Mouse (Mus musculus) embryonic stem cell, embryonic (primary cell): Measurements from ENCODE around the gene Mtrf1l.

ENCODE experiments used
- CTCF ChIA-PET, 4 experiments: fragments of 300-600 bp in 2 of 4; fragments of 350-600 bp in 2 of 4; sonication (Branson Sonifier 250); formaldehyde crosslinking; loops; one replicate each; lab custom pipeline; 2022; ENCODE audit warnings: inconsistent platforms in 2 of 4; lab: Charles Lee
- POLR2A ChIA-PET, 4 experiments: fragments of 300-600 bp in 2 of 4; fragments of 350-600 bp in 2 of 4; sonication (Branson Sonifier 250); formaldehyde crosslinking; loops; one replicate each; lab custom pipeline; 2022; ENCODE audit warnings: antibody characterized with exemption in 4 of 4, inconsistent platforms in 1 of 4; lab: Charles Lee

The Mtrf1l gene

GRCm38 (mm10) chr10:5823740-5824491, at the start of gene Mtrf1l:
TSS of gene Mtrf1l (minus strand) at chr10:5823910.
- ChIA-PET CTCF (interaction anchor here (0.6 to 5.1 kb wide), 25 partner anchors 8 to 247 kb away, joined by 3 to 105 read pairs (median 3); partner anchors contain the start of gene Fbxo5 (in 3 of the 4)), POLR2A (interaction anchor here (0.5 to 15.5 kb wide), 41 partner anchors 9 to 1580 kb away, joined by 3 to 737 read pairs (median 4); partner anchors contain the start of genes Fbxo5 (in 4 of the 4), Armt1 (in 1 of the 4) and Rmnd1 (in 1 of the 4))

GRCm38 (mm10) chr10:5871081-5871480, 47.4 kb upstream of the Mtrf1l start:
- CTCF ChIA-PET, result no interaction called here
- POLR2A ChIA-PET, result no interaction called here

GRCm38 (mm10) chr10:5867981-5868552, 44.4 kb upstream of the Mtrf1l start:
- POLR2A ChIA-PET, result no interaction called here
- CTCF ChIA-PET, result no interaction called here

GRCm38 (mm10) chr10:5865996-5866395, 42.3 kb upstream of the Mtrf1l start:
- CTCF ChIA-PET, result interaction anchor here in 1 of 4 experiments (0.6 kb wide), 1 partner anchor 9 kb away, joined by 3 read pairs; no protein-coding TSS in a partner anchor
- POLR2A ChIA-PET, result interaction anchor here in 1 of 4 experiments (0.6 kb wide), 1 partner anchor 126 kb away, joined by 10 read pairs; no protein-coding TSS in a partner anchor

GRCm38 (mm10) chr10:5862669-5863068, 39.0 kb upstream of the Mtrf1l start:
- ChIA-PET CTCF (interaction anchor here in 1 of 4 experiments (1.5 kb wide), 1 partner anchor 11 kb away, joined by 4 read pairs; no protein-coding TSS in a partner anchor), POLR2A (no interaction called here)

- ChIA-PET CTCF (interaction anchor here in 2 of 4 experiments (0.6 to 1.3 kb wide), 3 partner anchors 8 to 333 kb away, joined by 3 to 6 read pairs (median 3); no protein-coding TSS in a partner anchor), POLR2A (interaction anchor here in 1 of 4 experiments (1.2 kb wide), 1 partner anchor 37 kb away, joined by 3 read pairs; the partner anchor contains the start of gene Mtrf1l)
Measured at GRCm38 (mm10) chr10:5860849-5861248, 37.1 kb upstream of the Mtrf1l start.

- ChIA-PET POLR2A (no interaction called here), CTCF (interaction anchor here in 2 of 4 experiments (0.6 to 1.3 kb wide), 4 partner anchors 9 to 1769 kb away, joined by 3 to 5 read pairs (median 4); no protein-coding TSS in a partner anchor)
Measured at GRCm38 (mm10) chr10:5859729-5860128, 36.0 kb upstream of the Mtrf1l start.

GRCm38 (mm10) chr10:5857996-5858549, 34.4 kb upstream of the Mtrf1l start:
- POLR2A ChIA-PET, result interaction anchor here in 2 of 4 experiments (1.5 to 2.1 kb wide), 2 partner anchors 53 kb away, joined by 4 read pairs; partner anchors contain the start of gene Fbxo5 (in 2 of the 2)
- CTCF ChIA-PET, result interaction anchor here in 2 of 4 experiments (0.9 to 1.0 kb wide), 2 partner anchors 8 to 178 kb away, joined by 3 read pairs; no protein-coding TSS in a partner anchor

GRCm38 (mm10) chr10:5853290-5853868, 29.7 kb upstream of the Mtrf1l start:
- CTCF ChIA-PET, result interaction anchor here in 1 of 4 experiments (0.7 kb wide), 1 partner anchor 51 kb away, joined by 3 read pairs; no protein-coding TSS in a partner anchor

GRCm38 (mm10) chr10:5846939-5847338, 23.2 kb upstream of the Mtrf1l start:
- POLR2A ChIA-PET, result no interaction called here
- CTCF ChIA-PET, result interaction anchor here in 2 of 4 experiments (0.6 to 1.0 kb wide), 4 partner anchors 23 to 1035 kb away, joined by 3 to 4 read pairs (median 4); no protein-coding TSS in a partner anchor

More at GRCm38 (mm10) chr10:5853290-5853868, 29.7 kb upstream of the Mtrf1l start:
- POLR2A ChIA-PET, result interaction anchor here in 3 of 4 experiments (0.7 to 1.2 kb wide), 3 partner anchors 29 to 516 kb away, joined by 3 to 5 read pairs (median 3); partner anchors contain the start of gene Mtrf1l (in 1 of the 3)

- CTCF ChIA-PET, result no interaction called here
- POLR2A ChIA-PET, result no interaction called here
Measured at GRCm38 (mm10) chr10:5841369-5841768, 17.7 kb upstream of the Mtrf1l start.

- ChIA-PET CTCF (no interaction called here), POLR2A (interaction anchor here in 2 of 4 experiments (10.4 to 15.5 kb wide), 2 partner anchors 20 to 26 kb away, joined by 599 to 737 read pairs; partner anchors contain the start of gene Fbxo5 (in 2 of the 2))
Measured at GRCm38 (mm10) chr10:5826336-5827025, 2.8 kb upstream of the Mtrf1l start.

GRCm38 (mm10) chr10:5824779-5825178, 1.1 kb upstream of the Mtrf1l start:
- ChIA-PET CTCF (interaction anchor here in 3 of 4 experiments (0.8 to 5.1 kb wide), 12 partner anchors 9 to 248 kb away, joined by 3 to 105 read pairs (median 4); partner anchors contain the start of gene Fbxo5 (in 2 of the 3)), POLR2A (interaction anchor here (0.6 to 15.5 kb wide), 19 partner anchors 9 to 1438 kb away, joined by 3 to 737 read pairs (median 11); partner anchors contain the start of genes Fbxo5 (in 4 of the 4), Armt1 (in 1 of the 4) and Rmnd1 (in 1 of the 4))

GRCm38 (mm10) chr10:5823291-5823739, 395 bp downstream of the Mtrf1l start:
- POLR2A ChIA-PET, result interaction anchor here (0.8 to 15.5 kb wide), 23 partner anchors 9 to 1579 kb away, joined by 3 to 737 read pairs (median 9); partner anchors contain the start of genes Fbxo5 (in 4 of the 4), Armt1 (in 1 of the 4) and Rmnd1 (in 1 of the 4)
- CTCF ChIA-PET, result interaction anchor here (0.6 to 5.1 kb wide), 13 partner anchors 8 to 247 kb away, joined by 3 to 105 read pairs (median 5); partner anchors contain the start of gene Fbxo5 (in 3 of the 4)

GRCm38 (mm10) chr10:5818772-5819171, 4.9 kb downstream of the Mtrf1l start:
- CTCF ChIA-PET, result no interaction called here
- POLR2A ChIA-PET, result interaction anchor here (1.2 to 15.5 kb wide), 5 partner anchors 9 to 18 kb away, joined by 3 to 737 read pairs (median 12); partner anchors contain the start of gene Fbxo5 (in 4 of the 4)

GRCm38 (mm10) chr10:5815968-5816367, 7.7 kb downstream of the Mtrf1l start:
- ChIA-PET POLR2A (interaction anchor here (0.6 to 15.5 kb wide), 5 partner anchors 8 to 14 kb away, joined by 3 to 599 read pairs (median 9); partner anchors contain the start of genes Fbxo5 (in 3 of the 4) and Mtrf1l (in 1 of the 4)), CTCF (interaction anchor here in 3 of 4 experiments (0.6 to 1.9 kb wide), 5 partner anchors 8 to 195 kb away, joined by 3 to 5 read pairs (median 3); partner anchors contain the start of genes Fbxo5 (in 1 of the 3) and Mtrf1l (in 1 of the 3))
